Mouse (Mus musculus) cerebellum, adult 18-20 months (tissue): ENCODE results near the gene Grtp1.

Experiments used
- DNase-seq, 2 experiments: peaks; one replicate each; pipeline ENCODE4 v3.0.0; 2021

The Grtp1 gene

GRCm38 (mm10) chr8:13174305-13174704 is 26.1 kb downstream of the Grtp1 start:
- no peak for DNase-seq

- DNase-seq = no peak
These were observed 29.9 kb downstream of the Grtp1 start for GRCm38 (mm10) chr8:13170510-13170909.

- DNase-seq = no peak
These were observed 36.1 kb downstream of the Grtp1 start for GRCm38 (mm10) chr8:13164361-13164760.

- DNase-seq = no peak
These were observed 36.9 kb downstream of the Grtp1 start for GRCm38 (mm10) chr8:13163563-13163962.

DNA sequence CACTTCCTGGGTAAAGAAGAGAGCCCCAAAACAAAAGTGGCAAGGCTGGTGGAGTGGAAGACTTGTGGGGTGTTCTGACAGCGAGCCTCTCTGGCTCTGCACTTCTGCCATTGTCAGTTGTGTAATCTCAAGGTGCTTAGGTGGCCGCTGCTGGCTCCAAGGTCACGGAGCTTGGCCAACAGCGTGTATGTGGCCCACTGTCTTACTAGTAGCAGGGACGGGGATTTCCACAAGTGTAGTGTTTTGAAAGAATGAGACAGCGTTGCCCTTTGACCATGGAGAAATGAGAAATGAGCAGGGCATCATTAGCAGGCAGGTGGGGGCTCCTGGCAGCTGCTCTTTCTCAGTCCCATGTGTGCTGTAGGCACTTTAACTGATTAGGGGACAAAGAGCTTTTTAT is 38.3 kb downstream of the Grtp1 start:
- DNase-seq = no peak

DNA sequence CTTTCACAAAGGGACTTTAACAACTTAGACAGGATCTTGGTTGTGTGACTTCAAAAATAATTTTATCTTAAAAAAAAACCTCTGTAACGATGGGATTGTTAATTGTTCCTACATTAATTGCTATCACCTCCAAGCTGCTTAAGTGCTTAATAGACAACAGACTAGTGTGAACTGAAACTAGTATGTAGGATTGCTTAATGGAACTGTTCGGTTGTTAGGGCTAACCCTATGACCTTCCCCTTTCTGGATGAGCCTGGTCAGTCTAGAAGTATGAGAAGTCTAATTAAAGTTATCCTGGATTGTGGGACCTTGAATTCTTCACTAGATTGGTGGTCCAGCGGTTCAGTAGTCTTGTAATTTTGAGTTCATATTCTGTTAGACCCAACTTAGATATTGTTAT is 39.7 kb downstream of the Grtp1 start:
- no peak for DNase-seq

GRCm38 (mm10) chr8:13159377-13159881 is 41.0 kb downstream of the Grtp1 start:
- DNase-seq = no peak

DNA sequence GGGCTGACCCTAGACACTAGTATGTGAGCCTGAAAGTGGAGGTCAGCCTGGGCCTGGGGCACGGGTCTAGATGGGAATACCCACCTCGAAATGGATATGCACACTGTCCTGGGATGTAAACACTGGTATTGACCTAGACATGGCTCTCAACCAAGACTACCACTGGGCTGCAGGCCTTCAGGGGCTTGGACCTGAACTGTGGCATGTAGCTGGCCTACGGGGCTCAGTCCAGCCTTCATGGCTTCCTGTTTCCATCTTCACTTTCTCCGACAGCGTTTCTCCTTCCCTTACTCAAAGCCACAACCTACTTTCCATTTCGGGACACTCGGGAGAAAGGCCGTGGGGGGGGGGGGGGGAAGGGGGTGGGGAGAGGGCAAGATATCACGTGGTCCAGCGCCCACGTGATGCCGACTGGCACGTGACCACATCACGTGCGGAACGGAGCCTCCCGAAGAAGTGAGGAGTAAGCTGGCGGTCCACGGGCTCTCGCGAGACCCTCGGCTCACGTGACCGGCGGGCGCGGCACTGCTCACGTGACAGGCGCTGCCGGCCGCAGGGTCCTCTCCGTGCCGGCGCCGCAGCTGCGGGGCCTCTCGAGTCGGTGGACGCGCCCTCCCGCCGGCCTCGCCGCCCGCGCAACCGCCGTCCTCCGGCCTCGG is 41.6 kb downstream of the Grtp1 start, which contains the start of gene Lamp1:
Gene Lamp1, plus strand, starts transcription at position 444 of the 659 bp plus-strand sequence.
- peak; percentile 98 to 99 for DNase-seq

DNA sequence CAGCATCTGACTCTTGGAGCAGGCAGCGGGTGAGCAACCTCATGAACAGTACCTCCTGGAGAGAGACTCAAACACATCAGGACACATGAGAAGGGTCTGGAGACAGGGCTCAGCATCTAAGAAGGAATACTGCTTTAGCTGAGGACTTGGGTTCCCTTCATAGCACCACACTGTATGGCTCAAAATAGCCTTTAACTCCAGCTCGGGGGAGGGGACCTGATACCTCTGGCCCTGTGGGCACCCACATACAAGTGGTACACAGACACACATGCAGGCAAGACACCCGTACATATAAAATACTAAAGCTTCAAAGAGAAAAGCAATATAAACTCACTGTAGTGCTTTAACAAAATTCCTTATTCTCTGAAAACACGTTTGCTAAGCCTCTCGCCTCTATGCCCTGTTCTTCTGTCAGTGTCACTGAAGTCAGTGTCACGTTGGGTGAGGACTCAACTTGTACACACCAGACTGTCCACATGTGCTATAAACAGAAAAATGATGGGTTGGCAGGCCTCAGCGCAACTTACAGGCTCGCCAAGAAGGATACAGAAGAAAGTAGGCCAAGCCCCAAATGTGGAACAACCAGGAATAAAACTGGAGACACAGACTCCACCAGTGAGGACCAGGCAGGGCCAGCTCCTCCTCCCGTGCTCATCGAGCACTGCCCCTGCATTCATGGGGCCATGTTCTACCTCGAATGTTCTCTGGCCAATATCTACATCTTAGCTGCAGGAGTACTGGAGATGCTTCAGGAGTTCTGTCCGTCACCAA is 43.9 kb downstream of the Grtp1 start:
- no peak for DNase-seq

- DNase-seq = no peak
These were observed 45.1 kb downstream of the Grtp1 start for GRCm38 (mm10) chr8:13155358-13155757.

DNA sequence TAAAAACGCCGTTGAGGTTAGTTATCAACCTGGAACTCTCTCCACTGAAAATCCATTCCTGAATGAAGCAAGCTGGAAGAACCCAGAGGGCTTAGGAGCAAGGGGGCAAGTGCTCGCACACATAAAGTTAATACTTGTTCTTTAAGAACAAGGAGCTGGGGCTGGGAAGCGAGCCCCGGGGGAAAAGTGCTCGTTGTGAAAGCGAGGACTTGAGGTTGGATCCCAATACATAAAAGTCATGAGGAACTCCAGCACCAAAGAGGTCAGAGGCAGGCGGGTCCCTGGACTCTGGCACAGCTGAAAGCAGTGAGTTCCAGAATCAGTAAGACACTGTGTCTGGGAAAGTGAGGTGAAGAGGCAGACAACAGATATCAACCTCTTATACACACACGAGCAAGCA is 46.3 kb downstream of the Grtp1 start:
- DNase-seq = no peak

DNA sequence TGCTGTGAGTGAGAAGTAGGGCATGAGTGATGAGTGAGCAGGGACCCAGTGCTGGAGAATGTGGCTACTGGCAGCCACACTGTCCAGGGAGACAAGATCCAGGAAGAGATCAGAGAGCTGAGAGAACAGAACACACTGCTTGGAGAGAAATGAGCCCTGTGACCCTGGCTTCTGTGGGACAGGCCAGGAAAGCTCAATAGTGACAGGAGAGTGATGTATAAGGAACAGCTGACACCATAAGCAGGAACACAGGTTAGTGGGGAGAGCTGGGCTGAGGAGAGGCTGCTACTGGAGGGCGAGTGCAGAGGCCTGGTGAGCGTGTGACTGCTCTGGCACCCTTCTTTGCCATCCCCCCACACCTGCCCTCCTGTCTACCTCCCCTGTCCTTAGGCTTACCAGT is 49.5 kb downstream of the Grtp1 start:
- no peak for DNase-seq

DNA sequence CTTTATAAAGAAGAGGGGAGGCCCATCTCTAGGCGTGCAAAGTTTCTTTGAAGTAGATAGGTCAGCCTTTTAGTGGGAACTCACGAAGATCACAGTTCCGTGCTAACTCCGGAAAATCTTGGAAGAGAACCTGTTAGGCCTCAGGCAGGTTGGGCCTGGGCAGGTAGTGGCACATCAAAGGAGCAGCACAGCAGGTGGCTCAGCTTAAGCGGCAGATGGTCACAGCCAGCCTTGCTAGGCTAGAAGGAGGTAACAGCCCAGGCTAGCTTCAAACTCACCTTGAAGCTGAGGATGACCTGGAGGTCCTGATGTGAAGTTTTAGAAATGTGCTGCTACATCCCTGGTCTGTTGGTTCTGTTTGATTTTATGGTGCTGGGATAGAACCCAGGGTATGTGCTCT is 50.6 kb downstream of the Grtp1 start:
- DNase-seq = peak in 1 of 2 experiments; percentile 19

GRCm38 (mm10) chr8:13149287-13149686 is 51.1 kb downstream of the Grtp1 start:
- no peak for DNase-seq

- no peak for DNase-seq
These were observed 51.9 kb downstream of the Grtp1 start for GRCm38 (mm10) chr8:13148476-13148875.

DNA sequence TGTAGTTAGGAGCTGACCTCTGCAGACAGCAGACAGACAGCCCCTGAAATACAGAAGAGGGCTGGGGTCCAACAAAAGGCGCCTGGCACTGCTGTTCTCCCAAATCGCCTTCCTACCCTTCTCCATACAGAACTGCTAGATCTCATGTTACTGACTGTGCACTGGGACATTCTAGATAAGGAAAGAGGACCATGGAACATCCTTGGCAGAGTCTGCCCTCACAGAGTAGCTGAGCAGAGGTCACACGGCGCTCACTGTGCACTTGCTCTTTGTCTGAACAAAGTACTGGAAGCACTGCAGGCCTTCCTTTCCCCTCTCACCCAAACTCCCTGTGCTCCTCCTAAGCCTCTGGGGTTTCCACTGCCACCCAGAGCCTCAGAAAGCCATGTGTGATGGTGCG is 58.7 kb downstream of the Grtp1 start:
- no peak for DNase-seq

GRCm38 (mm10) chr8:13139641-13140182 is 60.7 kb downstream of the Grtp1 start:
- no peak for DNase-seq

GRCm38 (mm10) chr8:13132220-13132619 is 68.2 kb downstream of the Grtp1 start:
- DNase-seq = peak; percentile 65 to 69

- DNase-seq = no peak
These were observed 75.5 kb downstream of the Grtp1 start for GRCm38 (mm10) chr8:13124897-13125296.

- DNase-seq = no peak
These were observed 77.5 kb downstream of the Grtp1 start for GRCm38 (mm10) chr8:13122887-13123421.
